Mouse (Mus musculus): ENCODE data around the gene Krtap5-2. TPM values are rescaled to one million over a fixed set of nuclear protein-coding genes. Genes with fewer than 3 reads are reported as not detected.
"Not testable (repeated sequence)": the region's sequence is repeated elsewhere in the genome, so short reads cannot be mapped to it uniquely, and the experiment has no call there.

Gene Krtap5-2
- polyA plus RNA-seq, 1 experiment from 2014 or later: not detected

GRCm38 (mm10) chr7:142135934-142136333 is 39.9 kb downstream of the Krtap5-2 start, which contains the start of gene Gm39115:
Gene Gm39115 (minus strand): TSS chr7:142136034.
- not testable (repeated sequence) for H3K27ac ChIP-seq (replicated peaks); H3K36me3 ChIP-seq (replicated peaks); ATAC-seq (ENCODE audit: insufficient read depth); H3K9ac ChIP-seq; H3K27me3 ChIP-seq; H3K4me3 ChIP-seq (replicated peaks); H3K4me2 ChIP-seq; H3K4me1 ChIP-seq (replicated peaks); H3K9me3 ChIP-seq (replicated peaks)
- 9% methylated on average over 2 of the region's 2 CpGs for WGBS (ENCODE audit: insufficient replicate concordance)

GRCm38 (mm10) chr7:142134206-142134995 is 41.4 kb downstream of the Krtap5-2 start:
- whole genome bisulfite sequencing (ENCODE audit: insufficient replicate concordance): 39% methylated on average over 4 of the region's 4 CpGs
- no peak for ATAC-seq (ENCODE audit: insufficient read depth)
- Histone ChIP-seq H3K4me3 (replicated peaks) (no peak overlapping the region), H3K9ac (no peak overlapping the region), H3K36me3 (replicated peaks) (no peaks in the 10 kb centered on the region), H3K9me3 (replicated peaks) (no peaks in the 10 kb centered on the region), H3K4me2 (no peak overlapping the region), H3K27me3 (peaks cover 7% of the 10 kb centered on the region; the same call in 1 of the 2 replicates), H3K4me1 (replicated peaks) (no peaks in the 10 kb centered on the region), H3K27ac (replicated peaks) (no peak overlapping the region)

- WGBS (ENCODE audit: insufficient replicate concordance): 38% methylated on average over 4 of the region's 4 CpGs
- Histone ChIP-seq H3K27me3 (peaks cover 9% of the 10 kb centered on the region; the same call in 1 of the 2 replicates), H3K4me3 (replicated peaks) (no peak overlapping the region), H3K27ac (replicated peaks) (no peak overlapping the region), H3K36me3 (replicated peaks) (no peaks in the 10 kb centered on the region), H3K4me2 (no peak overlapping the region), H3K9ac (no peak overlapping the region), H3K9me3 (replicated peaks) (no peaks in the 10 kb centered on the region), H3K4me1 (replicated peaks) (no peaks in the 10 kb centered on the region)
- ATAC-seq (ENCODE audit: insufficient read depth): no peak
Measured at GRCm38 (mm10) chr7:142128843-142129242, 47.0 kb downstream of the Krtap5-2 start.

Other genes with a start within 250 kb of the Krtap5-2 start
- gene Brsk2, start 226.3 kb downstream of the Krtap5-2 start, polyA plus RNA-seq (2015; fragmentation: Nextera tagmentation; extraction: Ambion mirVana): 0.17 and 0.22 TPM in 2 replicates
- 66.1 and 70.2 TPM in 2 replicates for gene Mob2, start 114.9 kb downstream of the Krtap5-2 start, polyA plus RNA-seq (2015; fragmentation: Nextera tagmentation; extraction: Ambion mirVana)
- gene Dusp8, start 80.2 kb downstream of the Krtap5-2 start, polyA plus RNA-seq (2015; fragmentation: Nextera tagmentation; extraction: Ambion mirVana): 4.3 and 4.4 TPM in 2 replicates
- gene Gm45618, start 55.3 kb downstream of the Krtap5-2 start, polyA plus RNA-seq (2015; fragmentation: Nextera tagmentation; extraction: Ambion mirVana): not detected in 2 replicates
- gene Gm39115, start 40.0 kb downstream of the Krtap5-2 start, polyA plus RNA-seq (2015; fragmentation: Nextera tagmentation; extraction: Ambion mirVana): not detected in 2 replicates
- gene Gm45337, start 31.4 kb downstream of the Krtap5-2 start, polyA plus RNA-seq (2015; fragmentation: Nextera tagmentation; extraction: Ambion mirVana): not detected in 2 replicates
- gene Gm29735, start 18.9 kb downstream of the Krtap5-2 start, polyA plus RNA-seq (2015; fragmentation: Nextera tagmentation; extraction: Ambion mirVana): not detected in 2 replicates
- not detected in 2 replicates for gene Gm4553, start 10.3 kb downstream of the Krtap5-2 start, polyA plus RNA-seq (2015; fragmentation: Nextera tagmentation; extraction: Ambion mirVana)
- not detected in 2 replicates for gene Gm10153, start 14.4 kb upstream of the Krtap5-2 start, polyA plus RNA-seq (2015; fragmentation: Nextera tagmentation; extraction: Ambion mirVana)
- not detected in 2 replicates for gene Krtap5-3, start 25.4 kb upstream of the Krtap5-2 start, polyA plus RNA-seq (2015; fragmentation: Nextera tagmentation; extraction: Ambion mirVana)
- not detected in 2 replicates for gene Gm7579, start 35.9 kb upstream of the Krtap5-2 start, polyA plus RNA-seq (2015; fragmentation: Nextera tagmentation; extraction: Ambion mirVana)
- not detected in 2 replicates for gene Krtap5-5, start 54.0 kb upstream of the Krtap5-2 start, polyA plus RNA-seq (2015; fragmentation: Nextera tagmentation; extraction: Ambion mirVana)
- not detected in 2 replicates for gene Gm40460, start 65.1 kb upstream of the Krtap5-2 start, polyA plus RNA-seq (2015; fragmentation: Nextera tagmentation; extraction: Ambion mirVana)
- not detected in 2 replicates for gene Gm2431, start 82.3 kb upstream of the Krtap5-2 start, polyA plus RNA-seq (2015; fragmentation: Nextera tagmentation; extraction: Ambion mirVana)
- gene Gm4559, start 98.4 kb upstream of the Krtap5-2 start, polyA plus RNA-seq (2015; fragmentation: Nextera tagmentation; extraction: Ambion mirVana): not detected in 2 replicates
- gene Krtap5-1, start 121.1 kb upstream of the Krtap5-2 start, polyA plus RNA-seq (2015; fragmentation: Nextera tagmentation; extraction: Ambion mirVana): not detected in 2 replicates
- not detected in 2 replicates for gene Krtap5-4, start 127.5 kb upstream of the Krtap5-2 start, polyA plus RNA-seq (2015; fragmentation: Nextera tagmentation; extraction: Ambion mirVana)
- 1.9 and 2.1 TPM in 2 replicates for gene Ifitm10, start 197.7 kb upstream of the Krtap5-2 start, polyA plus RNA-seq (2015; fragmentation: Nextera tagmentation; extraction: Ambion mirVana)
- gene Gm49369, start 206.7 kb upstream of the Krtap5-2 start, polyA plus RNA-seq (2015; fragmentation: Nextera tagmentation; extraction: Ambion mirVana): 0.54 and 0.78 TPM in 2 replicates
- gene Ctsd, start 212.0 kb upstream of the Krtap5-2 start, polyA plus RNA-seq (2015; fragmentation: Nextera tagmentation; extraction: Ambion mirVana): 377 and 446 TPM in 2 replicates

All from liver, embryonic 15.5 days (tissue).